Mouse (Mus musculus) urinary bladder, postnatal 4 days (tissue): ENCODE data around the gene Pllp.

Experiments used
- DNase-seq, 2 experiments: peaks; one replicate each; pipeline ENCODE4 v3.0.0; 2021 to 2022; ENCODE audit warnings: low spot score in 2 of 2

Gene Pllp

DNA sequence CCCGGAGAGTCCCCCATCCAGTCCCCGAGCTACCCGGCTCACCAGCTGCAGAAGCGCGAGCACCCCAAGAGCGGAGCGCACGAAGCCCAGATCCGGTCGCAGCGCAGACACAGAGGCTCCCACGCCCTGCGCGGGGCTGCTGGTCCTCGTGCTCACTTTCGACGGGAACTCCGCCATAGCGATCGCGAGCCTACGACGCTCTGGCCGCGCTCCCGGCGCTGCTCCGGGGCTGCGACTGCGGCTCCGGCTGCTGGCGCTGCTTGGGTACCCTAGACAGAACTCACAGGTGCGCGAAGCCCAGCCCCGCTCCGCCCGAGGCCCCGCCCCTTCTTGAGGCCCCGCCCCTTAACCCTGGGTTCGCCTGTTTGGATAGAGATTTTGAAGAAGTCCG, at the start of gene Pllp:
Pllp (minus strand) TSS at position 285 of the 391 bp plus-strand sequence.
- peak in 1 of 2 experiments; percentile 55 for DNase-seq

DNA sequence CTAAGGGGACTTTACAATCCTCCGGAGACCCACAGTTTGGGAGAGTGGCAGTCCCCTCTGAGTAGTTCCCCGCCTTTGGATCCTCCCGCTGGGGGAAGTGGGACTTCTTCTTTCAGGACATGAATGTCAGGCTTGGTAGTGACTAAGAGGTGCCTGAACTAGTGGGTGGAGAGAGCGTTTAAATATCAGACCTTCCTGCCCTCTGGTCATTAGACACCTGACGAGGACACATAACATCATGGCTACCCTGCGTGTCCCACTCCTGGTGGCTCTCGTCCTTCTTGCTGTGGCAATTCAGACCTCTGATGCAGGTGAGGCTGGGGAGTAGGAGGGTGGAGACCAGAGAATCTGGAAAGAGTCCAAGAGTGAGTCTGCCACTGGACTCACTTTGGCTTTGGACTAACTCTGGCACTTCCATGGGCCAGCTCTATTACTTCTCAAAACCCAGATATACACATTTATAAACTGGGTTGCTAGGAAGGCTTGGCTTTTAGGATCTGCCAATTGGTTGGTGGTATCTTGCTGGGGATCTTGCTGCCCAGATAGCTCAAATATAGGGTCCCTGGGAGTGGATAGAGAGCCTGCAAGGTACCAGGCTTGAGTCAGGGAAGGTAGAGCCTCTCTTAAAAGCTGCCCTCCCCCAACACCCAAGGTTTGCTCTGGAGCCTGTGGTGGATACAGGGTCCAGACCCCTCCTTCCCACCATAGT, 49.6 kb upstream of the Pllp start, which contains the start of gene Ccl22:
Ccl22 (plus strand) TSS at position 115 of the 709 bp plus-strand sequence.
- no peak for DNase-seq

- DNase-seq = no peak
These were observed 48.9 kb upstream of the Pllp start for GRCm38 (mm10) chr8:94744972-94745371.

GRCm38 (mm10) chr8:94744484-94744883, 48.4 kb upstream of the Pllp start:
- no peak for DNase-seq

GRCm38 (mm10) chr8:94741726-94742125, 45.6 kb upstream of the Pllp start:
- DNase-seq = no peak

- DNase-seq = no peak
These were observed 44.5 kb upstream of the Pllp start for GRCm38 (mm10) chr8:94740591-94740990.

DNA sequence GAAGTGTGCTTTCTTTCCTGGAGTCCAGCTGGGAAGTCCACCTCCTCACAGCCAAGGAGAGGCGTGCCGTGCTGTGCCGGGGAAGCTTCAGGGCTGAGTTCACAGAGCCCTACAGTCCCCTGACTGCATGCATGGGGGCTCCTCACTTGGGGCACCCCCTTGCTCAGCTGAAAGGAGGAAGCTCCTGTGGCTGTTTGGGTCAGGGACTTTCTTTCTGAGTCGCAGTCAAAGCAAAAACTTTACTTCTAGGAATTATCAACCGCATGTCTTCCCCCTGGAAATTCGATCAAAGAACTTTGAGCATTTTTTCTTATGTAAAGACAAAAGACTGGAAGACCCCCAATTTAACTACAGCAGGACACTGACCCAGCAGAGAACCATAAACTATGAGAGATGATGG, 43.8 kb upstream of the Pllp start:
- DNase-seq = no peak

DNA sequence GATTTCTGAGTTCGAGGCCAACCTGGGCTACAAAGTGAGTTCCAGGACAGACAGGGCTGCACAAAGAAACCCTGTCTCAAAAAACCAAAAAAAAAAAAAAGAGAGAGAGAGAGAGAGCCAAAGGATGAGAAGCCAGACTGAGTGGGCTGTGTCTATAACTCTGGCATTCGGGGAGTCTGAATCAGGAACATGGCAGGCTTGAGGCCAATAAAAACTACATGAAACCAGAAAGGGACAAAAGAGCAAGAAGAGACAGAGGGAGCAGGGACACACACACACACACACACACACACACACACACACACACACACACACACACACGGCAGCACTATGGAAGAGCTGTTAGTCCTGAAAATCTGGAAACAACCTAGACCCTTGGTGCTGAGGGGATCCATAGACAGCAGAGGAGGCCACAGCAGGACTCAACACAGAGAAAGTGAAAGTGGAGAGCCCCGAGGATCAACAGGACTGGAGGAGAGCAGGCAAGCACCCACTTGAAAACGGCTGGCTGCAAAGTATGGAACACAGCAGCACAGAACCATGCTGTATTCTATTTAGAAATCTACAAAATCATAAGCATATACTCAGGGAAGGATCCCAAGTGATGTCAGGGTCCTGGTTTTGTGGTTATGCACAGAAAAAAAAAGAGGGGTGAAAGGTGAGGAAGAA, 39.5 kb upstream of the Pllp start:
- DNase-seq = no peak

GRCm38 (mm10) chr8:94734735-94735350, 38.8 kb upstream of the Pllp start:
- no peak for DNase-seq

DNA sequence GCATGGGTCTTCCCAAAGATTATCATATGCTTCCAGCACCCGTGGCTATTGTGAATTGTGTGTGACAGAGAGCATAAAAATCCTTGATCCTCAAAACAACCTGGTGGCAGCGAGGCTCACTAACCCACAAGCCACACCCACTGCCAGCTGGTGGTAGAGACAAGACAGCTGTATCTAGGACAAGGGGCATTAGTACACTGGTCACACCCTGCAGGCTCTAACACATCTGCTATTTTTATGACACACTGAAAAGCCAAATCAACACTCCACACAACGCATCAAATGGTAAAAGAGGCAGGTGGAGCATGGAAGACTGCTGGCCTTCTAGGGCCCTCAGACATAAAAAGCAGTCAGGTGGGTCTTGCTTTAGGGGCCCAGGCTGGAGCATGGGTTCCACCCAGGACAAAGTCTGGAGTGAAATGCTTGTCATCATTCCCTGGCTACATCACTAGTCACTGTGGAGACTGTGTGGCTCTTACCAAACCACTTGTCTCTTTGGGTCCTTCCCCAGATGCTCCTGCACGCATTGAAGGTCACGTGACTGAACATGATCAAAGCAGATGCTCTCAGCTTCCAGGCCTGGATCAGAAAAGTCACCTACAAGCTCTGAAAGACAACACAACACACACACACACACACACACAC, 37.9 kb upstream of the Pllp start:
- no peak for DNase-seq

- no peak for DNase-seq
These were observed 33.2 kb upstream of the Pllp start for GRCm38 (mm10) chr8:94729301-94729700.

- DNase-seq = no peak
These were observed 29.9 kb upstream of the Pllp start for GRCm38 (mm10) chr8:94725998-94726397.

DNA sequence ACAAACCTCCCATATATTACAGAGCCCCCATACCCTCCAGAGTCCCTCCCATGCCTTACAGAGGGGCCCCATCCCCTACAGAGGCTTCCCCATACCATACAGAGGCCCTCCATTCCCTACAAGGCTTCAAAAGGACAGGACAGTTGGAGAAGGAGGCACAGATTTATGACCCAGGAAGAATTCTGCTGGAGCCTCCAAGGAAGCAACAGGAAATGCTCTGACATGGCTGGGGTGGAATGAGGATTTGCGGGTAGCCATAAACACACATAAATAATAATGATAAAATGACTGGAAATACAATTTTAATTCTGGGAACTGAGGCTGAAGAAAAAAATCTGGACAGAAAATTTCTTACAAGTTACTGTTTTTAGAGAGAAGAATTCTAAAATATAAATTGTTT, 20.8 kb upstream of the Pllp start:
- no peak for DNase-seq

DNA sequence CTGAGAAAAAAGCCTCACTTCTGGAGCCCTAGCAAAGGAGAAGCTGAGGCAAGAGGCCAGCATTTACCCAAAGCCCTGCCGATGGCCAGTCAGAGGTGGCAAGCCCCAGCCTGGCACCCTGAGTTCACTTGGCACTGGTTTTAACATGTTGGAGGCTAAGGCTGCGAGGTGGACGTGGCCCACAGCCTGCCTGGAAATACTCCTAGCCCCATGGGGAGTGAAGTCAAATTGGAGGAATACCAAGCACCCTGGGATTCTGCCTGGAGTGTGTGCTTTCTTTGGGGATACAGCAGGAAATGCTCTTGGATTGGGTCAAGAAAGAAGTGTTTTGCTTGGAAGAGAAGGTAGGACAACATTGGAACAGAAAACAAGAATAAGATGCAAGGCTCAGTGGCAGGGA, 19.8 kb upstream of the Pllp start:
- DNase-seq = no peak

DNA sequence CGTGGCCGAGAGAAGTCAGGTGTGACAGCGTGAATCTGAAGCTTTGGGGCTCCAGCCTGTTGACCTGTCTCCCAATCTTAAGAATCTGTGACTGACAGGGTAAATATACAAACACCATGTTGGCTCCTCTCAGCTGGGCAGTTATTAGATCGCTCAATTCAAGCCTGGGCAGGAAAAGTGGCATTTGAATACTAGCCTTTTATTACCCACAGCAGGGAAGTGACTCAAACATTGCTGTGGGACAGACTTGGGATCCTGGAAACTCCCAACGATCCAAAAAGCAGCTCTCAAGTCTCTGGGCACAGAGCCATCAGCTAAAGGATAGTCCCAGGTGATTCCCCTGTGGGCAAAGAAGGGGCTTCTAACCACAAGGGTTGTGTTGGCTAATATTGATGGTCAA, 18.5 kb upstream of the Pllp start:
- DNase-seq = no peak

- DNase-seq = no peak
These were observed 15.2 kb upstream of the Pllp start for GRCm38 (mm10) chr8:94711160-94711718.

GRCm38 (mm10) chr8:94710336-94710735, 14.3 kb upstream of the Pllp start:
- no peak for DNase-seq

DNA sequence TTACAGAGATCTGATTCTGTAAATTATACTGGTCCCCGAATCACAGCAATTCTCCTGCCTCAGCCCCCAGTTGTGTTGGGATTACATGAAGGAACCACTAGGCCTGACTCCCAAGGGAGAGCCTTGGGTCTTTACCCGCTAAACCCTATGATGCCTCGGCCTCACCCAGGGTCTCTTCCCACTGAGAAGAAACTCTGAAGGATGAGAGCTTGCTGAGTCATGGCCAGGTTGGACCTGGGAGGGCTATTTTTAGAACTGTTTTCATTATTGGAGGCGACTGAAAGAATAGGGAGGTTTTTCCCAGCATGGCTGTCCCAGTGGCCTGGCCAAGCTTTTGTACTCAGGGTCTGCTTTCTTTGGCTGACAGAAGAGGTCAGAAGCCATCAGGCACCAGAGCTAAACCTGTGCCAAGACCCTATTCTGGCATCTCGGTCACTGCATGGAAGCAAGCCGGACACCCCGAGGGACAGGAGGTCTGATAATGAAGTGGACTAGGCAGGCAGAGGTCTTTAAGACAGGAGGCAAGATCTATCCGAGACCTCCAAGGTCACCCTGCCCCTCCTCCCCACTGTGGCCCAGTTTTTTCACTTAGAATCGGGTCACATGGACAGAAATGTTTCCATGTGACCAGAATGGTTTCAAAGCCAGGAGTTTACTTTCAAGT, 10.8 kb upstream of the Pllp start:
- no peak for DNase-seq

GRCm38 (mm10) chr8:94705581-94706245, 9.6 kb upstream of the Pllp start:
- DNase-seq = no peak

GRCm38 (mm10) chr8:94704669-94704984, 8.5 kb upstream of the Pllp start:
- no peak for DNase-seq

- DNase-seq = peak; percentile 92 to 96
These were observed 8.0 kb upstream of the Pllp start for GRCm38 (mm10) chr8:94703972-94704668.
